9 mouse cellular contexts compared by ENCODE assay signal in the genomic region with DNA sequence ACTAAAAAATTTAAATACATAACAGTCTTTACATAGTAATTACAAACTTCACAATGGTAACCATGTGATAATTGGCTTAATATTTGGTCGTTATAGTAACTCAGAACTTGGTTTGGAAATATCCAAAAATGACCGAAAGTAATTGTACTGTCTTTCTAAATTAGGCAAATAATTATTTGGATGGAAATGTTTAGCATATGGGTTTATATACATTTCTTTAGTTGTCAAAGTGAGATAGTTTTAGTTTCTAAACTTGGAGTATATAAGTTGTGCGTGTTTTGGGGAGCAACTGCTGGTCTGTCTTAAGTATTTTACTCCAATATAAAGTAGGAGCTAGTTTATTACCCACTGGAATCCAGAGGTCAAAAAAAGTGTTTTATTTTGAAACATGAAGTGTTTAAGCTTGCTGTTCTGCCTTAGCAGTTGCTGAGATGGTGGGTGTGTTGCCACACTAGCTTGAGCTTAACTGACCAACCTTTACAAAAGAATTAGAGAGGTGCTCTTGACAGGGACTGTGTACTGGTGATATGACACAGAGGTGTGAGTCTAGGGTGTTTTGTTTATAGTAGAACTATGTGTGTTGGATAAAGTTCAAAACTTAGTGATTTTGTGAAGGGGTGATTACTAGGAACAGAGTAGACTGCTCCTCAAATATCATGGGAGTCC. TPM values are rescaled to one million over a fixed set of nuclear protein-coding genes. Genes with fewer than 3 reads are reported as not detected.
DNase-seq lines count a peak whose midpoint lies in the region; ATAC-seq and TF ChIP-seq lines count a peak whose summit lies in the region.
"Had no signal": no experiment of that assay in that cellular context is flagged by ENCODE, and none has a peak within 500 bp of the region (broad histone marks: within the 10 kb centered on the region; RNA-seq: fewer than 3 reads in every experiment).

No protein-coding gene starts in this region.

- TF ChIP-seq CTCF in heart, adult 2 months (IDR thresholded peaks at IDR 0.05) = no peak
- no peak for TF ChIP-seq CTCF in bone marrow, adult 2 months (IDR thresholded peaks at IDR 0.05; ENCODE audit: control insufficient read depth, insufficient read depth, low read length)
- TF ChIP-seq CTCF in hindbrain, postnatal 0 days (IDR thresholded peaks at IDR 0.05; ENCODE audit: low read depth) = no peak

- H3K4me1 ChIP-seq in heart, embryonic 16.5 days (ENCODE audit: control insufficient read depth, insufficient read depth, low read length) = peaks cover 24% of the 10 kb centered on the region
- H3K4me1 ChIP-seq in heart, adult 2 months (ENCODE audit: control insufficient read depth, insufficient read depth, low read length) = 0 out of 2 replicates have a peak, but pooled peaks cover 1% of the 10 kb centered on the region
- H3K4me1 ChIP-seq in bone marrow, adult 2 months (ENCODE audit: control insufficient read depth, insufficient read depth, low read length) = no peaks in the 10 kb centered on the region
- H3K4me1 ChIP-seq in hindbrain, postnatal 0 days (ENCODE audit: insufficient read depth, low read length) = peaks cover 3% of the 10 kb centered on the region; the same call in 1 of the 2 replicates
- H3K4me1 ChIP-seq in midbrain, embryonic 14.5 days (ENCODE audit: control insufficient read depth, insufficient read depth, low read length) = peaks cover 10% of the 10 kb centered on the region; the same call in 1 of the 2 replicates

- ATAC-seq in heart, embryonic 16.5 days (replicated peaks; ENCODE audit: extremely low read depth, insufficient read depth, low FRiP score) = no peak
- no peak for ATAC-seq in hindbrain, postnatal 0 days
- no peak for ATAC-seq in midbrain, embryonic 14.5 days (ENCODE audit: low FRiP score, low TSS enrichment)

- no peaks in the 10 kb centered on the region for H3K9me3 ChIP-seq in heart, embryonic 16.5 days (replicated peaks; ENCODE audit: control insufficient read depth, low read length)
- no peaks in the 10 kb centered on the region for H3K9me3 ChIP-seq in hindbrain, postnatal 0 days (ENCODE audit: low read length)
- H3K9me3 ChIP-seq in midbrain, embryonic 14.5 days (ENCODE audit: control insufficient read depth, low read length) = no peaks in the 10 kb centered on the region

- TF ChIP-seq POLR2A in heart, adult 2 months (IDR thresholded peaks at IDR 0.05; ENCODE audit: insufficient read depth, low read depth, low read length) = no peak
- no peak for TF ChIP-seq POLR2A in bone marrow, adult 2 months (IDR thresholded peaks at IDR 0.05; ENCODE audit: borderline replicate concordance, control insufficient read depth, low read depth, low read length)

- peak overlapping the region; percentile 81 for H3K4me3 ChIP-seq in heart, embryonic 16.5 days (ENCODE audit: low read length)
- H3K4me3 ChIP-seq in heart, adult 2 months = no peak overlapping the region
- H3K4me3 ChIP-seq in bone marrow, adult 2 months (replicated peaks; ENCODE audit: control insufficient read depth, low read depth, low read length) = peak overlapping the region; percentile 80
- peak overlapping the region; percentile 71 for H3K4me3 ChIP-seq in hindbrain, postnatal 0 days (ENCODE audit: low read length)
- peak overlapping the region; percentile 55 for H3K4me3 ChIP-seq in midbrain, embryonic 14.5 days (replicated peaks; ENCODE audit: low read depth, low read length)

- DNase-seq in heart, adult 2 months = no peak
- no peak for DNase-seq in hindbrain, postnatal 0 days (ENCODE audit: low spot score)
- no peak for DNase-seq in midbrain, embryonic 14.5 days
- DNase-seq in spleen, postnatal 10 days (ENCODE audit: low spot score in 2 of 2) = no peak
- no peak for DNase-seq in left cerebral cortex, postnatal 4 days
- DNase-seq in spleen, postnatal 14 days (ENCODE audit: low spot score in 2 of 2) = no peak
- DNase-seq: cerebellum, adult 9-11 months had no signal

- H3K4me2 ChIP-seq in heart, embryonic 16.5 days (ENCODE audit: low read depth, low read length) = peak overlapping the region; percentile 73
- peak overlapping the region; percentile 95 for H3K4me2 ChIP-seq in hindbrain, postnatal 0 days (ENCODE audit: low read depth, low read length)
- H3K4me2 ChIP-seq in midbrain, embryonic 14.5 days (ENCODE audit: low read length) = peak overlapping the region; percentile 85

- H3K36me3 ChIP-seq in heart, embryonic 16.5 days (ENCODE audit: control insufficient read depth, insufficient read depth) = peaks cover 3% of the 10 kb centered on the region; the same call in 1 of the 2 replicates
- H3K36me3 ChIP-seq in heart, adult 2 months (ENCODE audit: control insufficient read depth, insufficient read depth, low read length) = no peaks in the 10 kb centered on the region
- no peaks in the 10 kb centered on the region for H3K36me3 ChIP-seq in hindbrain, postnatal 0 days (ENCODE audit: insufficient read depth, low read length)
- no peaks in the 10 kb centered on the region for H3K36me3 ChIP-seq in midbrain, embryonic 14.5 days (ENCODE audit: control insufficient read depth, insufficient read depth, low read length)

- intact Hi-C loops in heart, adult 2 months (cut with DNase I) = no loop called here
- intact Hi-C loops in left cerebral cortex, postnatal 4 days (cut with DNase I) = no loop called here

- no peak for TF ChIP-seq EP300 in heart, adult 2 months (IDR thresholded peaks at IDR 0.05; ENCODE audit: insufficient read depth, low read depth, low read length)

- H3K79me2 ChIP-seq in heart, adult 2 months (replicated peaks; ENCODE audit: control insufficient read depth, insufficient read depth, low read length) = no peaks in the 10 kb centered on the region

- H3K27me3 ChIP-seq in heart, embryonic 16.5 days (ENCODE audit: control insufficient read depth, insufficient read depth, low read length) = no peaks in the 10 kb centered on the region
- no peaks in the 10 kb centered on the region for H3K27me3 ChIP-seq in heart, adult 2 months (ENCODE audit: control insufficient read depth, insufficient read depth, low read length)
- no peaks in the 10 kb centered on the region for H3K27me3 ChIP-seq in hindbrain, postnatal 0 days (ENCODE audit: insufficient read depth, low read length)
- no peaks in the 10 kb centered on the region for H3K27me3 ChIP-seq in midbrain, embryonic 14.5 days (ENCODE audit: control insufficient read depth, insufficient read depth, low read length)

- H3K27ac ChIP-seq in heart, embryonic 16.5 days (ENCODE audit: low read length) = no peak overlapping the region
- H3K27ac ChIP-seq in heart, adult 2 months = no peak overlapping the region
- no peak overlapping the region for H3K27ac ChIP-seq in bone marrow, adult 2 months (ENCODE audit: control insufficient read depth, insufficient read depth, low read depth, low read length, poor library complexity)
- no peak overlapping the region for H3K27ac ChIP-seq in hindbrain, postnatal 0 days
- H3K27ac ChIP-seq in midbrain, embryonic 14.5 days (replicated peaks; ENCODE audit: low read depth, low read length) = no peak overlapping the region

- 15% methylated on average over 3 of the region's 3 CpGs for WGBS in heart, embryonic 16.5 days
- WGBS in heart, adult 2 months = 9% methylated on average over 3 of the region's 3 CpGs
- WGBS in bone marrow, adult 2 months = 16% methylated on average over 3 of the region's 3 CpGs
- 24% methylated on average over 3 of the region's 3 CpGs for WGBS in hindbrain, postnatal 0 days
- 23% methylated on average over 3 of the region's 3 CpGs for WGBS in midbrain, embryonic 14.5 days

- H3K9ac ChIP-seq in heart, embryonic 16.5 days (ENCODE audit: low read length) = peak overlapping the region; percentile 84
- no peak overlapping the region for H3K9ac ChIP-seq in heart, adult 2 months (ENCODE audit: low read depth, low read length)
- peak overlapping the region; percentile 9; the same call in 1 of the 2 replicates for H3K9ac ChIP-seq in hindbrain, postnatal 0 days (replicated peaks; ENCODE audit: low read length)
- H3K9ac ChIP-seq in midbrain, embryonic 14.5 days (replicated peaks; ENCODE audit: low read length) = no peak overlapping the region

RNA-seq across cellular contexts. Expression of a gene that starts 1.5 kb away (rescaled TPM):
- 231 and 263 TPM in 2 replicates for polyA plus RNA-seq in heart, embryonic 16.5 days (2015; fragmentation: Nextera tagmentation; extraction: Ambion mirVana)
- 1 to 10 TPM in 1 of 2 experiments, under 1 TPM in 1; 0.50 to 1.2 TPM for total RNA-seq in heart, adult 2 months (2021)
- 1.5 and 1.6 TPM in 2 replicates for polyA plus RNA-seq in heart, adult 2 months (2012; rRNA removed)
- polyA plus RNA-seq in bone marrow, adult 2 months (2011; ENCODE audit: insufficient read depth, insufficient read length, low replicate concordance, missing spikeins) = 258 and 286 TPM in 2 replicates
- total RNA-seq in hindbrain, postnatal 0 days (2014; rRNA removed) = 40.0 and 41.0 TPM in 2 replicates
- polyA plus RNA-seq in hindbrain, postnatal 0 days (2015; fragmentation: Nextera tagmentation; extraction: Ambion mirVana) = 58.6 and 69.4 TPM in 2 replicates
- 48.1 and 69.3 TPM in 2 replicates for polyA plus RNA-seq in midbrain, embryonic 14.5 days (2014; fragmentation: Nextera tagmentation; extraction: Ambion mirVana)
- 1 to 10 TPM; 7.7 to 9.4 TPM for total RNA-seq in left cerebral cortex, postnatal 4 days (2021)

RNA-seq across cellular contexts. Expression of a gene that starts 5.0 kb away (rescaled TPM):
- polyA plus RNA-seq in heart, embryonic 16.5 days (2015; fragmentation: Nextera tagmentation; extraction: Ambion mirVana) = 29.3 and 30.2 TPM in 2 replicates
- 10 to 100 TPM; 11.1 to 11.5 TPM for total RNA-seq in heart, adult 2 months (2021)
- polyA plus RNA-seq in heart, adult 2 months (2012; rRNA removed) = 15.3 and 20.6 TPM in 2 replicates
- polyA plus RNA-seq in bone marrow, adult 2 months (2011; ENCODE audit: insufficient read depth, insufficient read length, low replicate concordance, missing spikeins) = 21.3 and 27.2 TPM in 2 replicates
- total RNA-seq in hindbrain, postnatal 0 days (2014; rRNA removed) = 13.7 and 15.0 TPM in 2 replicates
- polyA plus RNA-seq in hindbrain, postnatal 0 days (2015; fragmentation: Nextera tagmentation; extraction: Ambion mirVana) = 20.1 and 21.8 TPM in 2 replicates
- 26.3 and 32.2 TPM in 2 replicates for polyA plus RNA-seq in midbrain, embryonic 14.5 days (2014; fragmentation: Nextera tagmentation; extraction: Ambion mirVana)
- 10 to 100 TPM; 20.5 to 23.1 TPM for total RNA-seq in left cerebral cortex, postnatal 4 days (2021)

Comparison
In these comparisons a context has a peak if more than half of its experiments do, and no peak if none do; other contexts are left out.
1. H3K9ac ChIP-seq: peak in heart, embryonic 16.5 days (single experiment) and hindbrain, postnatal 0 days (single experiment); none in heart, adult 2 months (single experiment) and midbrain, embryonic 14.5 days (single experiment).
2. RNA of a gene that starts 1.5 kb away (polyA plus RNA-seq): 231 to 263 TPM in heart, embryonic 16.5 days, 258 to 286 TPM in bone marrow, adult 2 months, 48.1 to 69.3 TPM in midbrain, embryonic 14.5 days and 58.6 to 69.4 TPM in hindbrain, postnatal 0 days; 1.5 to 1.6 TPM in heart, adult 2 months; every median in the first group is over 10 times any median in the second.
3. Peak in every context shown above with its lines, with median percentiles within 50 percentile points of each other: H3K4me2 ChIP-seq.